Mouse (Mus musculus) embryo, embryonic 11.5 days (tissue): Measurements from ENCODE around the gene Cutal.

Experiments used
- DNase-seq: peaks from one replicate; pipeline ENCODE4 v3.0.0-alpha.2; 2012; ENCODE audit warnings: low read depth, low spot score

The Cutal gene

DNA sequence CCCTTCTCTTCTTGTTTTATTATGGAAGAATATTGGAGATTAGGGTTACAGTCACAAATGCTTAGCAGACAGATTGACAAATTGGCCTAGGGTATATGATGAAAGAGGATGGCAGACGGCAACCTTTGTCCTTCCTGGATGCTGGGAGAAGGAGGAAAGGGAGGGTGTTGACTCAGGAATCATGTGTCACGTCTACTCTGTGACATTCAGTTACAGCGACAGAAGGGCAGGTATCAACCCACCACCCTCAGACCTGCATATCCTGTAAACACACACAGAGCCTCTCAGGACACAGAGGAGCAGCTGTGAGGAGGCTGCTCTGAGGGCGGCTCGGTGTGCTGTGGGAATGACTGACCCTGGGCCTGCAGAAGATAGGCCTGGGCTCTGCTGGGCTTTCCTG lies 9.0 kb downstream of the Cutal start:
- DNase-seq: no peak

- DNase-seq: no peak
Measured at GRCm38 (mm10) chr2:34884186-34884585, 10.0 kb downstream of the Cutal start.

DNA sequence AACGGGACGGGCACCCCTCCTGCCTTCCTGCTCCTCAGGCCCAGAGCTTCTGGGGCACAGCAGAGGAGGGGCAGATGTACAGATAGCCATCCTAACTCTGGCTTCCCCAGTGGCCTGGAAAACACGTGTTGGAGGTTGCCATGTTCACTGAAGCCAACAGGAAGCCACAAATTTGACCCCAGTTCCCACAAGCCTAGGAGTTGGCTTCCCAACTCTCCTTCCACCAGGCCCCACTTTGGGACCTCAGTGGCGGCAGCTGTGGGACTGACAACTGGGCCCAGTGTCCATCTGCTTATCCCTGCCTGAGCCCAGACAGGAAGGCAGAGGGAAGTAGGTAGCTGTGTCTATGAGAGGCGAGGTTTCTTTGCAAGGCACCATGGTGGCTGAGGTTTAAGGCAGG lies 19.8 kb downstream of the Cutal start:
- no peak for DNase-seq

DNA sequence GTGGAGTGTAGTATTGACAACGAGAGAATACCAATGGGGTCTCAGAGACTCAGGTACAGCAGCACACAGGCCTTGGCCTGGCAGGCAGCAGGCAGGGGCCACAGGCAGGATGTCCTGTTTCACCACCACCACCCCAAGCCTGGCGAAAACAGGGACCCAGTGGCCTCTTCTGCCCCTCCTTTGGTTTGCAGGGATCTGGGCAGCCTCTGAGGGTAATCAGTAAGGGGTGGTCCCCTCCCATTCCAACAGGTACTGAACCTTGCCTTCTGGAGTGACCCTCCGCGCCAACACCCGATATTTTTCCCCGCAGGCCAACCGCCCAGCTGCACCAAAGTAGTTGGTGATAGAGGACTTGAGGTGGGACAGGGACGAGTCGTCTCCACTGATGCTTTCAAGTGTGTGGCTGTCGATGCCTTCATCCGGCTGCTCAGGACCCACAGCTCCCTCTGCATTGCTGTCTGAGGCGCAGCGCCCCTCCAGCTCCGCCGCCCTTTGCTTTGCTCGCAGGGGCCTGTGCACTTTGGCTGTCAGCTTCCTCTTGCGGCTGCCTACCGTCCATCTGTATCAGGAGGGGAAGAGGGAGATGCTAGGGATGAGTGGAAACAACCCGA lies 21.4 kb downstream of the Cutal start:
- DNase-seq: no peak

DNA sequence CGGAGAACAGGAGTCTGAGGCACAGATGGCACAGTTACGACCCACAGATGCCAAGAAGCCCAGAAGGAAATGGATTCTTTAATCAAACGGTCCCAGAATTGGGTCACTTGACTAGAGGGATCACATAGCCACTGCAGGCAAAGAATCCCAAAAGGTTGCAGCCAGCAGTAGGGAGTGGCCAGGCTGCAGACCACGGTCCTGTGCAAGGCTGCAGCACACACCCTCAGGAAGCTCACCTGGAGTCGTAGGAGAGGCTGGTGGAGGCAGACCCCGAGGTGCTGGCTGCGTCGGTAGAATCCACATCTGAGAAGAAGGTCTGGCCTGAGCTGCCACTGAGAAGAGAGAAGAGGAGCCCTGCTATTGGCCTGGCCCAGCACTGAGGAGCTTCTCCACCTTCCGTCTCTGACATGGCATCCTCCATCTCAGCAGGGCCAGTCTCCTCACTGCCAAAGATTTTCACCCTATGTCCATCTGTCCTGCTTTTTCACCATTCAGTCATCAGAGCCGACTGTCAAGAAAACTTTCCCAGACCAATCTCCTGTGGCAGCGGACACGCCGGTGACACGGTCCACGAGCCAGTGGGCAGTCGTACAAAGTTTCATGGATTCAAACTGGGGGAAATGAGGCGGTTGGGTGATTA lies 22.7 kb downstream of the Cutal start:
- no peak for DNase-seq

DNA sequence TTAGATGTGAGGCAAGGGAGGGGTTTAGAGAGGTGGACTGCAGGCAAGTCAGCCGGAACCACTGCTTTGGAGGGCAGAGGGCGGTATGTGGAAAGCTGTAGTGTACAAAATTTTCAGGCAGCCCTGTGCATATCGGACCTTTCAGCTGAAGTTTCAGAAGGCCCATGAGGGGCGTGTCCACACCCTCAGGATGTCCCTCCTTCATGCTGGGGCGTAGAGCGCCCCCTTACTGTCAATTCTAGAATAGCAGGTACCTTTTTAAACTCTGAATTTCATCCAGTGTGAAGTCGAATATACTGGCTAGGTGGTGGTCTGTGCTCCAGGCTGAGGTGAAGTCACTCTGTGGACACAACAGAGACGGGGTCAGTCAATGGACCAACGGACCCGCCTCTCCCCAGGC lies 23.6 kb downstream of the Cutal start:
- DNase-seq: no peak

DNA sequence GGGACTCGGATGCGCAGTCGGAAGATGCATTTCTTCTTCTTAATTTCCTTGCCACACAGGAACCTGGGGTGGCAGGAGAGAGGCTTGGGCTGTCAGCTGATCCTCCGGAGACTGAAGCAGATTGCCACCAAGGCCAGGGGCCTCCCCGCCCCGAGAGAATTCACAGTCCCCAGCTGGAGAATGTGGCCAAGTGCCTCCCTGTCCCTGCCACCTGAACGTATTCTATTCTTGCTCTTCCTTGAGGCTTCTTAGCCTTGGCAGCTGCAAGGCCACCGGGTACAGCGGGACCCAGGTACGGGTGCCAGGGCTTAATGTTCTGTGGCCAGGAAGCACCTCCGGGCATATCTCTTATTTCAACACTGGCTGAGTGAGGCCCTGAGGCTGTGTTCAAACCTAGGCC lies 25.5 kb downstream of the Cutal start:
- DNase-seq: no peak

GRCm38 (mm10) chr2:34900412-34900811 lies 26.2 kb downstream of the Cutal start:
- DNase-seq: no peak

DNA sequence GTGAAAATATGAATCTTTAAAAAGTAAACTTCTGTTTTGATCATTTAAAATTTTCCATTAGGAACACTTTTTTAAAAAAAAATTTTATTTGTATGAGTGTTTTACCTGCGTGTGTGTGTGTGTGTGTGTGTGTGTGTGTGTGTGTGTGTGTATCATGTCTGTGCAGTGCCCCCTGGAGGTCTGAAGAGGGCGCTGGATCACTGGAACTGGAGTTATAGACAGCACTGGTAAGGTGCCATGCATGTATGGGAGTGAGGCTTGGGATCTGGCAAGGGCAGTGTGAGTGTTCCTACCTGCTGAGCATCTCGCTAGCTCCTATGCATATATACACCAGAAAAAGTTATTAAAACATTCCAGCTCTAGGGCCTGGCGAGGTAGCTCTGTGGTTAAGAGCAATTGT lies 27.5 kb downstream of the Cutal start:
- no peak for DNase-seq

GRCm38 (mm10) chr2:34902731-34903130 lies 28.5 kb downstream of the Cutal start:
- DNase-seq: no peak

DNA sequence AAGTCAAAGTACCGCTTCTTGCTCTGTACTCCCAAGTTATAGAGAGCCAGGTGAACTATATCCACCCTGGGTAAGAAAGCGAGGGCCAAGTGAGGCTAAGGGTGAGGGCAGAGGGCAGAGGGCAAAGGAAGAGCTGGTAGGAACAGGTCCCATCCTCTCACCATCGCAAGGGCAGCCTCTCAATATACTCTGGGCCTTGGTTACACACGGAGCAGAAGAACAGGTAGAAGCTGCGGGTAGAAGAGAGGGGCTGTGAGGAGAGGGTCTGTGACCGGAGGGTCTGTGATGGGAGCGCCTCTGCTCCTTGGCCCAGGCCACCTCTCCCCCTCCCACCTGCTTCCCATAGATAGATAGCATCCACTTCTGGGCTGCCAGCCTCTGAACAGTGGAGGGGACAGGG lies 29.0 kb downstream of the Cutal start:
- no peak for DNase-seq

DNA sequence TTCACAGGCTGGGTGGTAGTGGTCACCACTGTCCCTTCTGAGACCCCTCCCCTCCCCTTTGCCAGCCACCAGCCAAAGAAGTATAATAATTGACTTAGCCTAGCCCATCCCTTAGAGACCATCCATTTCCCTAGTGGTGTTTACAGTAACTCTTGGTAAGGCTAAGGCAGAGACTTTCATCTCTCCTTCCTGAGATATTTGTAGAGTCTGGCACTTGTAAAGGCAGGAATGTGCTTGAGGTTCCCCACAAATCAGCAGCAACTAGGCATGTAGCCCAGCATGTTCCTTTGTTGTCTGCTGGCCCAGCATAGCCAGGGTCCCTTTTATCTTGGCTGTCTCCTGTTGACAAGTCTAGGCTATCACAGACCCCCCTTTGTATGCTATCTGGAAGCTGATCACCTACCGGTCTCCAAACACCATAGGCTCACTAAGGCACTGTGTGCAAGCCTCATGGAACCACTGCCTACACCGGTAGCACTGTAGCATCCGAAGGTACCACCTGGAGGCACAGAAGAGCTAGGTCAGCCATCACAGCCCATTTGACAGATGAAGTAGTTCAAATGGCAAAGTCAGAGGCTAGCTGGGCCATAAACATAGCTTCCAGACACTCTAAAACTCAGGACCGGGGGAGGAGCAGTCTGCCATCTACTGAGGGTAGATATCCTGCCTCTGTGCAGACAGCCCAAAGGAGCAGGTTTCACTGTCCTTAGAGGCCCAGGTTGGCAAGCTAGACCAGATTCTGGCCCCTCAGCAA lies 29.6 kb downstream of the Cutal start:
- no peak for DNase-seq

GRCm38 (mm10) chr2:34904849-34905542 lies 30.8 kb downstream of the Cutal start:
- peak; percentile 95 for DNase-seq

DNA sequence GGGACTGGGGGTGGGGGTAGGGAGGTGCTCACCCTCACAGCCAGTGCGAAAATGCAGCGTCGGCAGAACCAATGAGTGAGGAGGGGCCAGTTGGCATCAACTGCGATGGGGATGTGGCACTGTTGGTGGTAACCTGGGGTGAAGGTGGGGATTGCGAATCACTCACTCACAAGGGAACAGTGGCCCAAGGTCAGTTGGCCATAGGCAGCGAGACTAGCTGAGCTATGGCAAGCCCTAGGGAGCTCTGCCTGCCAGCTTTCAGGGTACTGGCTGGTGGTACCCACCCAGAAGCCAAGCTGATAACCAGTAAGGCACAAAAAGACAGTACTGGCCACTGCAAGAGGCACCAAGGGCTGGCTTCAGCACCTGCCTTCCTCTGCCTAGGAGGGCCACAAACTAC lies 32.2 kb downstream of the Cutal start:
- no peak for DNase-seq

DNA sequence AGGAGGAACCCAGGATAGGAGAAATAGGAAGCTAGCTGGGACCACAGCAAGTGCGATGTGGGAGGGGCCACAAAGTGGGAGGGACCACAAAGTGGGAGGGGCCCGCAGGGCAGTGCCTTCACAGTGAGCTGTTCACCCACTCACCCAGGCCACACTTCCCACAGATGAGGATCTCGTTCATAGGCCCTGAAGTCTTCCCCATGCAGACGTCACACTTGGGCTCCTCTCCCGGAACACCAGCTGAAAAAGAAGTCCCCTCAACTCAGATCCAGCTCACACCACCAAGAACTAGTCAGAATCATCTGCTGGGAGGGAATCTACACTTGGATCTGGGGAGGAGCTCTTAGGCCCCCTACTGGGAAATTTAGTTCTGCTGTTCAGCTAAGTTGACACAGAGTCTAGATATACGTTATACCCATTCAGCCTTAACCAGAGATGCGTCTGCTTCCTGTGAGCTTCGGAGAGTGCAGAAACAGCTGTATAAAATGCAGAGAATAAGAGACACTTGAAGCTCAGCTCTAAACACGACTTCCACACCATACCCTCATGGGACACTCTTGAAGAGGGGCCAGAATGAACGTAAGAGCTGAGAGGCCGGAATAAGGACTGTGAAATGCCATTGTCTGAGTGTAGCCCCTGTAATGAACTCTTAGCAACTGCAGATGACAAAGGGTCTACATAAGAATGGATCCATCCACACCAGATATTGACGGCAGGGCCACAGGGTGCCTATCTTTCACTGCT lies 32.8 kb downstream of the Cutal start:
- no peak for DNase-seq

DNA sequence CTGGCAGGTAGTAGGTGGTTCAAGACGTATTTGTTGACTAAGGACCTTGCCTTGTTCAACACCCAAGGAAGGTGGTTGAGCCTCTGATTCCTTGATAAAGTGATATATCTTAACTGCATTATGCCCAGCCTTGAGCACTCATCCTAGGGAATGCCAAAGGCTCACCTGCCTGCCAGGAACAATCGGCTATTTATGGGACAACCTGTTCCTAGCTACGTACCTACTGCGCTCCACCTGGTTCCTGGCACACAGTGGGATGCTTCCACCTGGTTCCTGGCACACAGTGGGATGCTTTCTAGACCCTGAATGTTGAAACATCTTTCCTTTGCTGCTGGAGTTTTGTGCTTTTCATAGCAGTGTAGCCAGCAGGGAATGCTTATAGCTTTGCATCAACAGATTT lies 35.5 kb downstream of the Cutal start:
- no peak for DNase-seq

GRCm38 (mm10) chr2:34911871-34912270 lies 37.7 kb downstream of the Cutal start:
- DNase-seq: no peak

DNA sequence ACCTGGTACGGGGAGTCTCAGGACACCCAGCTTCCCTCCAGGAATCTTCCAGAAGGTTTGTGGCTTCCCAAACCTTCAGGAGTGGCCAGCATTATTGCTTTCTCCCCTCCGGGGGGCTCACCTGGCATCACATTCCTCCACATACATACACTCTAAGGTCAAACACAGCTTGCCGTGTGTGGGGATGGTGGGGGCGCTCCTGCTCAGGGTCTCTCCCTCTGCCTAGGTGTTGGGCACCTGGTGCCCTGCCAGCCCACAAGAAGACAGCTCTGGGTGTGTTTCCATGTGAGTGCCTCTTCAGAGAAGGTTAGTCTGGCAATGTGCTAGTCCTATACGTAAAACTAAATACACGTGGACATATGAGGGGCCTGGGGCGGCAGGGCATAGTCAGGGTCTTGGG lies 38.4 kb downstream of the Cutal start:
- DNase-seq: no peak

GRCm38 (mm10) chr2:34913218-34914068 lies 39.2 kb downstream of the Cutal start, which contains the start of gene Phf19:
TSS of gene Phf19 (minus strand) at chr2:34914026.
- no peak for DNase-seq

DNA sequence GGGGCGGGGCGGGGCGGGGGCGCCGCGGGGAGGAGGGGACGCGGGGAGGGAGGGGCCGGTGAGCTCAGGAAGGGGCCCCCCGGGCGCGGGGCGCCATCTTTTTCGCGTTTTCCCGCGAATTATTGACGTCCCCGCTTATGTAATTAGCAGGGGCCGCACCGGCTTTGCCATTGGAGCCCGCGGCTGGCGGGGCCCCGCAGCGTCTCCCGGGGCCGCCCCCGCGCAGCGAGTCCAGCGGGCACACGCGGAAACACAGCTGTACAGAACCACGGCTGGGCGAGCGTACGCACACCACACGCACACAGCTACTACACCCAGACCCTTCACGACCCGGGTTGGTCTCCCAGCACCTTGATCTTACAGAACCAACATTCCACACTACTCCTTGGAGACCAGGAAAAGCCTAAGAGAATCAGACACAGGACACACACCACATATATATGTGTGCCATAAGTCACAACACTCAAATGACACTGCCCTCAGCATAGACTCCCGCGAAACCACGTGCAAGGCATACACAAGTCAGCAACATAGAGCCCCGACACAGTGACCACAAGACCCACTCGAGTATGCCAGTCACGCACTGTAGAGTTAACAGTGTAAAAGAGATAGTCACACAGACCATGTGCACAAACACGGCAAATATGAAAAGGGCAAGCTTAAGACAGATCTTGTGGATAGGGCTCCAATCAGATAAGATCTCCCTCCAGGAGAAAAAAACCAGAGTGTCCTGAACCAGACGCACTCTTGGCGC lies 40.0 kb downstream of the Cutal start:
- no peak for DNase-seq
